Mouse (Mus musculus) ES-E14 (cell line): ENCODE results near the gene 9130230L23Rik. TPM values are rescaled to one million over a fixed set of nuclear protein-coding genes. Genes with fewer than 3 reads are reported as not detected.
A peak's percentile ranks its signal among the peaks of the same experiment; 100 is the strongest.

ENCODE experiments used
- DNase-seq: peaks from one replicate; pipeline ENCODE4 v3.0.0-alpha.2; 2013; ENCODE audit warnings: low read depth, low spot score
- H3K27ac ChIP-seq: 2 replicates; pipeline ENCODE4 v1.5.1; 2012; ENCODE audit warnings: low read depth, mild to moderate bottlenecking, low read length, moderate library complexity, mixed read lengths; ENCODE audit not compliant: poor library complexity, insufficient read depth, severe bottlenecking
- H3K36me3 ChIP-seq: 2 replicates; pipeline ENCODE4 v1.6.1; 2012; ENCODE audit warnings: mild to moderate bottlenecking, low read length, moderate library complexity, mixed read lengths; ENCODE audit not compliant: control insufficient read depth, poor library complexity, insufficient read depth, severe bottlenecking
- H3K4me1 ChIP-seq, 2 experiments: fragments of 150-350 bp in 1 of 2; sonication (generic) in 1 of 2; 2 replicates each; pipeline ENCODE4 v1.6.1; 2012; ENCODE audit warnings: low read length in 2 of 2, mild to moderate bottlenecking in 1 of 2, mixed read lengths in 1 of 2; ENCODE audit not compliant: control insufficient read depth in 2 of 2, insufficient read depth in 2 of 2, poor library complexity in 1 of 2
- H3K4me3 ChIP-seq, 2 experiments: fragments of 150-350 bp in 1 of 2; sonication (generic) in 1 of 2; 2 replicates each; pipeline ENCODE4 v1.5.1; 2012; ENCODE audit warnings: low read length in 2 of 2, low read depth in 1 of 2, mild to moderate bottlenecking in 1 of 2, mixed read lengths in 1 of 2; ENCODE audit not compliant: insufficient read depth in 1 of 2, poor library complexity in 1 of 2, severe bottlenecking in 1 of 2
- H3K9ac ChIP-seq: 2 replicates; pipeline ENCODE4 v1.6.1; 2012; ENCODE audit warnings: low read depth, mild to moderate bottlenecking, low read length, mixed read lengths; ENCODE audit not compliant: poor library complexity, insufficient read depth, severe bottlenecking
- H3K9me3 ChIP-seq: fragments of 150-350 bp; sonication (generic); 2 replicates; pipeline ENCODE4 v1.6.1; 2012; ENCODE audit warnings: low read depth, mild to moderate bottlenecking, low read length; ENCODE audit not compliant: control insufficient read depth, insufficient read depth
- CHD2 ChIP-seq: IDR thresholded peaks from 2 replicates; pipeline ENCODE4 v1.6.1; 2014; ENCODE audit warnings: mild to moderate bottlenecking, low read depth, low read length, inconsistent platforms
- HCFC1 ChIP-seq: IDR thresholded peaks from 2 replicates; pipeline ENCODE4 v1.6.1; 2012; ENCODE audit warnings: low read length, inconsistent platforms, borderline replicate concordance; ENCODE audit not compliant: insufficient read depth
- MAFK ChIP-seq: IDR thresholded peaks from 2 replicates; pipeline ENCODE4 v1.6.1; 2014; ENCODE audit warnings: mild to moderate bottlenecking, low read depth, low read length, inconsistent platforms; ENCODE audit not compliant: insufficient read depth
- ZC3H11A ChIP-seq: IDR thresholded peaks from 2 replicates; pipeline ENCODE4 v1.6.1; 2012; ENCODE audit warnings: low read depth, mild to moderate bottlenecking, inconsistent platforms, low read length, borderline replicate concordance
- ZNF384 ChIP-seq: IDR thresholded peaks from 2 replicates; pipeline ENCODE4 v1.6.1; 2012; ENCODE audit warnings: low read depth, low read length, inconsistent platforms
- in situ Hi-C, 2 experiments: fragments of 600-800 bp; cut with MboI; formaldehyde crosslinking; loops; one replicate each; pipeline ENCODE4 v1.15.1; 2025; ENCODE audit warnings: low sequenced_read_pairs in 2 of 2, inconsistent platforms in 1 of 2; ENCODE audit not compliant: unreplicated experiment in 2 of 2
- total RNA-seq: library from RNA; depleted of rRNA; stranded (reverse); fragments of 300-350 nt; gene quantifications from 2 replicates; pipeline ENCODE4 v1.2.3, GENCODE M21; 2012

9130230L23Rik gene
- total RNA-seq, 1 experiment, result 0.36 TPM

- H3K9ac ChIP-seq, result peak overlapping the region; percentile 58
- no peak for TF ChIP-seq ZC3H11A
- TF ChIP-seq ZNF384, result peak; percentile 82
- TF ChIP-seq CHD2, result no peak
- TF ChIP-seq HCFC1, result no peak
- TF ChIP-seq MAFK, result no peak
- H3K4me3 ChIP-seq, result peak overlapping the region; percentile 45 to 75
- H3K36me3 ChIP-seq, result no peaks in the 10 kb centered on the region
- in situ Hi-C loops, result no loop called here
- H3K27ac ChIP-seq, result peak overlapping the region; percentile 57
- H3K4me1 ChIP-seq, result peaks cover 0 to 17% of the 10 kb centered on the region in 2 experiments; a peak in 2 of 4 replicates
- DNase-seq, result no peak
- H3K9me3 ChIP-seq, result no peaks in the 10 kb centered on the region
Measured at GRCm38 (mm10) chr5:65956144-65957008, 47.7 kb downstream of the 9130230L23Rik start.

DNA sequence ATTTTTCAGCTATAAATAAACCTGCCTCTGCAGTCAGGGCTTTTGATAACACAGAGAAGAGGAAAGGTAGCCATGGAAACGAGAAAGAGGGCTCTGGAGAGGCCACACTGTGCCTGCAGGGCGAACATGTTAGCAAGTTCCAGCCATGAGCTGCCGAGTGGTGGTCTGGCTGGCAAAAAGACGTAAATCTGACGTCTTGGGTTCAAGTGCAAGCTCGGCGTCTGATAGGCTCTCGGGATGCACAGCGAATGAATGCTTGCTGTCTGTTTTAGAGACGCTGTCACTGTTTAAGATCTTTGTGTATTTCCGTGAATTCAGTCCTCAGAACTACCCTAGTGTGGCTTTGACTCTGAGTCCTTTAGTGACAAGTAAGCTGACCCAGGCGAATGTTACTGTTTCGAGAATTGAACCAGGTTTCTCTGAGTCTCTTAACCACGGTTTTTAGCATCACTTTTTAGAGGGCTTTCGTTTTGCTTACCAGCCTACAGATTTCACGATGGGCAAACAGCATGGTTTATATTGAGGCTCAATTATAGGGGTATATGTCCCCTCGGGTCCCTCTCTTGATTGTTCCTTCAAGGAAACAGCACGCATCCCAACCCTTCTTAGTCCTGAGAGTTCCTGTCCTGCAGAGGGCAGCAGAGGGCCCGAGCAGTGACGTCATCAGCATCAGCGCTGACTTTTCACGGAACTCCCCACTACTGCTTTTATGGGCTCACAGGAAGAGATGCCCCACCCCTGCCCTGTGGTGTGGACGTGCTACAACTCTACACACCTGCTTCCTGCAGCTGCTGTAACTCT lies 48.5 kb downstream of the 9130230L23Rik start:
- H3K4me1 ChIP-seq, result peaks cover 0 to 15% of the 10 kb centered on the region in 2 experiments; a peak in 2 of 4 replicates
- TF ChIP-seq MAFK, result no peak
- peak; percentile 30; the same call in 1 of the 2 replicates for TF ChIP-seq ZNF384
- TF ChIP-seq HCFC1, result 0 out of 2 replicates have a peak, but pooled peaks have one; percentile 52
- TF ChIP-seq ZC3H11A, result peak; percentile 38; the same call in 1 of the 2 replicates
- TF ChIP-seq CHD2, result peak; percentile 25; the same call in 1 of the 2 replicates
- no peaks in the 10 kb centered on the region for H3K9me3 ChIP-seq
- peak; percentile 87 for DNase-seq
- H3K36me3 ChIP-seq, result no peaks in the 10 kb centered on the region
- in situ Hi-C loops, result no loop called here
- H3K4me3 ChIP-seq, result peak overlapping the region; percentile 45 to 75
- H3K27ac ChIP-seq, result peak overlapping the region; percentile 57
- peak overlapping the region; percentile 58 for H3K9ac ChIP-seq

GRCm38 (mm10) chr5:65954130-65955080 lies 49.7 kb downstream of the 9130230L23Rik start:
- Histone ChIP-seq H3K4me3 (peak overlapping the region in 1 of 2 experiments; percentile 75; a peak in 1 of 4 replicates), H3K36me3 (no peaks in the 10 kb centered on the region), H3K4me1 (peaks cover 0 to 13% of the 10 kb centered on the region in 2 experiments; a peak in 1 of 4 replicates), H3K9me3 (no peaks in the 10 kb centered on the region), H3K9ac (peak overlapping the region; percentile 32; the same call in 1 of the 2 replicates), H3K27ac (no peak overlapping the region)
- TF ChIP-seq MAFK (no peak), HCFC1 (no peak), ZC3H11A (no peak), ZNF384 (no peak), CHD2 (no peak)
- in situ Hi-C loops, result no loop called here
- no peak for DNase-seq

DNA sequence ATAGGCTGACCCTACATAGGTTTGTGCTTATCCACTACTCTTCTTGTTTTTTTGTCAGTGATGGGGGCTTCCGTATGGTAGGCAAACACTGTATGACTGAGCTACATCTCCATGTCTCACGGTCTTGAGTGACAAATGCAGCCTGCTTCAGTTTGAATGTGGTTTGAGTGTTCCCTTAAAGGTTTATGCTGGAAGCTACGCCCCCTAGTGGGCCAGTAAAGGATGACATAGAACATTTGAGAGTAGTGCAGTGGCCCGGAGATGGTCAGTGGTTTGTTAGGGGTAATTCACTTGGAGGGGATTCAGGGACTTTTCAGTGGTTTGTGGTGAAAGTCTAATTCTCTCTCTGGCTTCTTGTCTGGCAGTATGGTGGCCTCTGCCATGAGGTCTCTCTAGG lies 52.6 kb downstream of the 9130230L23Rik start:
- H3K4me1 ChIP-seq, result peaks cover 0 to 13% of the 10 kb centered on the region in 2 experiments; a peak in 1 of 4 replicates
- H3K9ac ChIP-seq, result no peak overlapping the region
- H3K27ac ChIP-seq, result no peak overlapping the region
- no peaks in the 10 kb centered on the region for H3K36me3 ChIP-seq
- no peaks in the 10 kb centered on the region for H3K9me3 ChIP-seq
- no peak overlapping the region for H3K4me3 ChIP-seq
- DNase-seq, result peak; percentile 72
- no peak for TF ChIP-seq ZC3H11A
- TF ChIP-seq ZNF384, result no peak
- TF ChIP-seq CHD2, result no peak
- TF ChIP-seq HCFC1, result no peak
- TF ChIP-seq MAFK, result no peak
- in situ Hi-C loops, result no loop called here
